Mouse (Mus musculus) E14TG2a.4 (cell line): ENCODE measurements around the gene Tnfsfm13.

Source experiments
- CTCF ChIP-seq: conservative IDR thresholded peaks from 2 replicates; pipeline ENCODE4 v1.5.1; 2014; ENCODE audit warnings: low read length
- POU5F1 ChIP-seq: IDR thresholded peaks from 2 replicates; pipeline ENCODE4 v1.6.1; 2014; ENCODE audit warnings: low read length, borderline replicate concordance

- TF ChIP-seq CTCF (no peak), POU5F1 (no peak)
Measured at GRCm38 (mm10) chr11:69711082-69711481, 15.2 kb upstream of the Tnfsfm13 start.
